Mouse (Mus musculus) kidney, adult 2 months (tissue): ENCODE measurements around the gene Tnp1.

Source experiments
- CTCF ChIP-seq: fragments of 200-500 bp; conservative IDR thresholded peaks from 2 replicates; pipeline ENCODE4 v1.5.1; 2011; ENCODE audit warnings: low read depth, mild to moderate bottlenecking, control low read depth, low read length, moderate library complexity, mixed read lengths; ENCODE audit not compliant: insufficient read depth, insufficient read length
- POLR2A ChIP-seq: fragments of 200-500 bp; IDR thresholded peaks from one replicate; pipeline ENCODE4 v1.6.1; 2011; ENCODE audit warnings: low read depth, low read length, control low read depth

DNA sequence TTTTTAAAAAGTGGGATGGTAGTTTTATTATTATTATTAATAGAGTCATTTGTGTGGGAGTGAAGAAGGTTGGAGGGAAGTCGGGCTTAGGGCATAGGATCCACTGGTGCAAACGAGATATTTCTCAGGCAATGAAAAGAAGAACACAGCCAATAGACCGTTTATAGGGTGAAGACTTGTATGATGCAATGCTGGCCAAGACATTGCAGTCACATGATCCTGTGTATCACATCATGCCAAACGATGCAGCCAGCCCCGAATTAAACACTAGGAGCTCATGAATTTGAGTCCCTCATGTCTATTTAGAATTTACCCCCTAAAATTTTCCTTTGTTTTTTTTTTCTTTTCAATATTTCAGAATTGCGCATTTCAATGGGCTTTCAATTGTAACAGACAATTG is 13.0 kb upstream of the Tnp1 start:
- TF ChIP-seq CTCF = no peak
- TF ChIP-seq POLR2A = no peak
